Mouse (Mus musculus) heart, embryonic 13.5 days (tissue): ENCODE data around the gene Asf1a. TPM values are rescaled to one million over a fixed set of nuclear protein-coding genes. Genes with fewer than 3 reads are reported as not detected.
A peak's percentile ranks its signal among the peaks of the same experiment; 100 is the strongest.

Experiments used
- ATAC-seq: fragments of 200-750 bp; cut with Nextera tagmentation; 2 replicates; pipeline ENCODE4 v1.8.0; 2017; ENCODE audit warnings: moderate TSS enrichment; ENCODE audit not compliant: insufficient number of reproducible peaks, low FRiP score, low TSS enrichment; ENCODE audit errors: extremely low read depth
- H3K27ac ChIP-seq: fragments of 300-500 bp; sonication (generic); replicated peaks from 2 replicates; pipeline ENCODE4 v1.5.1; 2015; ENCODE audit warnings: moderate library complexity, mild to moderate bottlenecking, inconsistent platforms
- H3K27me3 ChIP-seq: fragments of 300-500 bp; sonication (generic); replicated peaks from 2 replicates; pipeline ENCODE4 v1.6.1; 2015; ENCODE audit warnings: mild to moderate bottlenecking, inconsistent platforms
- H3K36me3 ChIP-seq: fragments of 300-500 bp; sonication (generic); 2 replicates; pipeline ENCODE4 v1.6.1; 2015; ENCODE audit warnings: mild to moderate bottlenecking, inconsistent platforms
- H3K4me1 ChIP-seq: fragments of 300-500 bp; sonication (generic); 2 replicates; pipeline ENCODE4 v1.6.1; 2015; ENCODE audit warnings: inconsistent platforms
- H3K4me2 ChIP-seq: fragments of 300-500 bp; sonication (generic); 2 replicates; pipeline ENCODE4 v1.6.1; 2015; ENCODE audit warnings: inconsistent platforms, mild to moderate bottlenecking, moderate library complexity
- H3K4me3 ChIP-seq: fragments of 300-500 bp; sonication (generic); 2 replicates; pipeline ENCODE4 v1.5.1; 2015; ENCODE audit warnings: moderate library complexity, mild to moderate bottlenecking, inconsistent platforms
- H3K9ac ChIP-seq: fragments of 300-500 bp; sonication (generic); 2 replicates; pipeline ENCODE4 v1.6.1; 2015; ENCODE audit warnings: inconsistent platforms, mild to moderate bottlenecking, moderate library complexity
- H3K9me3 ChIP-seq: fragments of 300-500 bp; sonication (generic); 2 replicates; pipeline ENCODE4 v1.6.1; 2016; ENCODE audit warnings: inconsistent platforms
- WGBS: fragments of 180-500 bp; shearing (Covaris S2); methylation state at CpG from one replicate; pipeline ENCODE4 v1.1.7; 2015; ENCODE audit warnings: mixed read lengths; 5-methylcytosine and 5-hydroxymethylcytosine counted together
- polyA plus RNA-seq: library from polyadenylated mRNA; unstranded; fragments of >200 nt; fragmentation: Nextera tagmentation; extraction: Ambion mirVana; gene quantifications from 2 replicates; pipeline ENCODE4 v1.2.1, GENCODE M21; 2015

Gene Asf1a
- 61.9 and 69.5 TPM in 2 replicates for polyA plus RNA-seq

- Histone ChIP-seq H3K4me2 (peak within 1 kb of the TSS; percentile 85), H3K27ac (peak within 1 kb of the TSS; percentile 99), H3K9ac (peak within 1 kb of the TSS; percentile 99), H3K9me3 (no peaks in the 10 kb centered on the region), H3K36me3 (peaks cover 20% of the 10 kb centered on the region), H3K27me3 (no peaks in the 10 kb centered on the region), H3K4me1 (peaks cover 39% of the 10 kb centered on the region), H3K4me3 (peak within 1 kb of the TSS; percentile 95)
- peak; percentile 94 for ATAC-seq
- under 1% methylated on average over 52 of the region's 52 CpGs for WGBS
These were observed at the start of gene Asf1a for GRCm38 (mm10) chr10:53596677-53597120. Asf1a (plus strand) TSS chr10:53596757.

- Histone ChIP-seq H3K4me3 (no peak overlapping the region), H3K36me3 (peaks cover 23% of the 10 kb centered on the region), H3K4me2 (no peak overlapping the region), H3K9ac (no peak overlapping the region), H3K27ac (no peak overlapping the region), H3K4me1 (peaks cover 6% of the 10 kb centered on the region; the same call in 1 of the 2 replicates), H3K27me3 (no peaks in the 10 kb centered on the region), H3K9me3 (no peaks in the 10 kb centered on the region)
- WGBS, result 77% methylated on average over 4 of the region's 5 CpGs
- no peak for ATAC-seq
These were observed 34.6 kb upstream of the Asf1a start for GRCm38 (mm10) chr10:53562001-53562400.

GRCm38 (mm10) chr10:53565538-53565937, 31.0 kb upstream of the Asf1a start:
- ATAC-seq, result no peak
- Histone ChIP-seq H3K27me3 (no peaks in the 10 kb centered on the region), H3K4me2 (no peak overlapping the region), H3K36me3 (peaks cover 22% of the 10 kb centered on the region), H3K4me1 (peaks cover 15% of the 10 kb centered on the region), H3K9me3 (no peaks in the 10 kb centered on the region), H3K9ac (no peak overlapping the region), H3K4me3 (no peak overlapping the region), H3K27ac (no peak overlapping the region)
- 84% methylated on average over 2 of the region's 2 CpGs for WGBS

DNA sequence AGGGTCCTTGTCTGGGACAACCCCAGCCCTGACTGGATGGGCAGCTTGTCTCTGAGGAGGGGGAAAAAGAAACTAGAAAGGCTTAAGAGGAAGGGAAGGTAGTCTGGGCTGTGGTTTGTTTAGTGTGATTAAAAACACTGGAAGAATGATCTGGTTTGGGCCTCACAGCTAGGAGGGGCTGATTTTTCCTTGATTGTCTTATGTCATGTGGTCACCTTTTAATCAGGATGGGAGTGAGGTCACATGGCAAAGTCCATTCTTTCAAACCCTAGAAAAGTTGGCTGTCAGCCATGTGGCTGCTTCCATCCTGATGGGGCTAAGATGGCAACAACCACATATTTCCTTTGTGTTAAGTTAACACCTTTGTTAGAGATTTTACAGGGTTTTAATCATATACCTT, 28.0 kb upstream of the Asf1a start:
- no peak overlapping the region for H3K4me3 ChIP-seq
- H3K9ac ChIP-seq, result no peak overlapping the region
- peaks cover 8% of the 10 kb centered on the region for H3K36me3 ChIP-seq
- no peaks in the 10 kb centered on the region for H3K9me3 ChIP-seq
- H3K4me1 ChIP-seq, result peaks cover 15% of the 10 kb centered on the region
- no peak overlapping the region for H3K27ac ChIP-seq
- no peak overlapping the region for H3K4me2 ChIP-seq
- ATAC-seq, result no peak
- no peaks in the 10 kb centered on the region for H3K27me3 ChIP-seq

DNA sequence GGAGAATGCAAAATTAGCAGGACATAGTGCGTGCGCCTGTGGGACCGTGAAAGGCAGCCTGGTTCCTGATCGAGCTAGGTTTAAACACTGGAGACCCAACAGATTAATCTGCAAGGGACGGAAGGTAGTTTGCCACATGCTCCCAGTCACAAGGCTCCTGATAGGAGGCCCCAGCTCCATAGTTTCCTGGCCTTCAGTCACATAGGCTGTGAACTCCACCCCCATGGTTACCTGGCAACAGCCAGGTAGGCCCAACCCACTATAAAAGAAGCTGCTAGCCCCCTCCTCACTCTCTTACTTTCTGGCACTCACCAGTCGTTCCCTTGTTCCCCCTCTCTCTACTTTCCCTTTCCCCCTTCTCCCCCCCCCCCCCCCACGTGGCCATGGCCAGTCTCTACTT, 16.4 kb upstream of the Asf1a start:
- WGBS, result 22% methylated on average over 7 of the region's 7 CpGs
- Histone ChIP-seq H3K9ac (peak overlapping the region; percentile 79), H3K4me2 (peak overlapping the region; percentile 86), H3K4me1 (peaks cover 9% of the 10 kb centered on the region), H3K27ac (peak overlapping the region; percentile 43), H3K9me3 (no peaks in the 10 kb centered on the region), H3K27me3 (no peaks in the 10 kb centered on the region), H3K4me3 (peak overlapping the region; percentile 57), H3K36me3 (no peaks in the 10 kb centered on the region)
- ATAC-seq, result no peak

GRCm38 (mm10) chr10:53580621-53581081, 15.9 kb upstream of the Asf1a start:
- Histone ChIP-seq H3K9ac (peak overlapping the region; percentile 79), H3K4me3 (peak overlapping the region; percentile 57), H3K27me3 (no peaks in the 10 kb centered on the region), H3K9me3 (no peaks in the 10 kb centered on the region), H3K36me3 (no peaks in the 10 kb centered on the region), H3K4me2 (peak overlapping the region; percentile 86), H3K27ac (peak overlapping the region; percentile 44), H3K4me1 (peaks cover 9% of the 10 kb centered on the region)
- peak; percentile 72; the same call in 1 of the 2 replicates for ATAC-seq
- WGBS, result 1% methylated on average over 14 of the region's 14 CpGs

- Histone ChIP-seq H3K9me3 (no peaks in the 10 kb centered on the region), H3K4me1 (peaks cover 9% of the 10 kb centered on the region), H3K27ac (no peak overlapping the region), H3K9ac (peak overlapping the region; percentile 79), H3K27me3 (no peaks in the 10 kb centered on the region), H3K36me3 (no peaks in the 10 kb centered on the region), H3K4me2 (peak overlapping the region; percentile 86), H3K4me3 (peak overlapping the region; percentile 57)
- WGBS, result 16% methylated on average over 9 of the region's 12 CpGs
- ATAC-seq, result no peak
These were observed 15.5 kb upstream of the Asf1a start for GRCm38 (mm10) chr10:53581087-53581486.

- ATAC-seq, result no peak
- H3K27me3 ChIP-seq, result no peaks in the 10 kb centered on the region
- H3K9me3 ChIP-seq, result no peaks in the 10 kb centered on the region
- peaks cover 4% of the 10 kb centered on the region for H3K4me1 ChIP-seq
- H3K4me2 ChIP-seq, result no peak overlapping the region
- 77% methylated on average over 3 of the region's 3 CpGs for WGBS
- H3K27ac ChIP-seq, result no peak overlapping the region
- no peak overlapping the region for H3K4me3 ChIP-seq
- no peak overlapping the region for H3K9ac ChIP-seq
- no peaks in the 10 kb centered on the region for H3K36me3 ChIP-seq
These were observed 10.8 kb upstream of the Asf1a start for GRCm38 (mm10) chr10:53585777-53586176.

GRCm38 (mm10) chr10:53595744-53596676, 547 bp upstream of the Asf1a start:
- H3K27ac ChIP-seq, result peak overlapping the region; percentile 99
- ATAC-seq, result no peak

DNA sequence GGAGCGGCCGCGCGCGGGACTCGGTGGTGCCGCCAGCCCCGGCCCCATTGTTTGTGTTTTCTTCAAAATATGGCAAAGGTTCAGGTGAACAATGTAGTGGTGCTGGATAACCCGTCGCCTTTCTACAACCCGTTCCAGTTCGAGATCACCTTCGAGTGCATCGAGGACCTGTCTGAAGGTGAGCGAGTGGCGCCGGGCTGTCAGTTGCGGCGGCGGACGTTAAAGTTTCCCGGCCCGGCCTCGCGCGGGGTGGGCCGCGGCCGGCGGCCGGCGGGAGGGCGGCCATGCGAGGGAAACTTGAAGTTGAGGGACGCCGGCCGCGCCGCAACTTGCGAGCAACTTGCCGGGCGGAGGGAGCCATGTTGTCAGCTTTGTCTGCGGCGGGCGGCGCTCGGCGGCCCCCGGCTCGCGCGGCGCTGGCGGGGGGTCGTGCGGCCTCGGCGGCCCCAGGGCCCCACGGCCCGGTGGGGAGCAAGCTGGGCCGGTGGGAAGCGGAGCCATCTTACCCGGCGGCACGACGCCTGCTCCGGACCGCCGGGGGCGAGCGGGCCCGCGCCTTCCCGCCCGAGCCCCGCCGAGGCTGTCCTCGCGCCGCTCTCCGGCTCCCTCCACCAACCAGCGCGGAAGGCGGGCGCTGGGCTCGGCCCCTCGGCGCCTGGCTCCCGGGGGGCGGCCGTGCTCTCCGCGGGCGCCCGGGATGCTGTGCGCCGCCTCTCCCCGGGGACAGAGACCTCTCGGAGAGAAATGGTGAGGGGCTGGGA, 744 bp downstream of the Asf1a start:
- Histone ChIP-seq H3K4me1 (peaks cover 39% of the 10 kb centered on the region), H3K9ac (peak overlapping the region; percentile 99), H3K27ac (peak overlapping the region; percentile 99), H3K9me3 (no peaks in the 10 kb centered on the region), H3K4me2 (peak overlapping the region; percentile 85), H3K4me3 (peak overlapping the region; percentile 95), H3K36me3 (peaks cover 24% of the 10 kb centered on the region), H3K27me3 (no peaks in the 10 kb centered on the region)
- ATAC-seq, result peak; percentile 37; the same call in 1 of the 2 replicates
- under 1% methylated on average over 65 of the region's 99 CpGs for WGBS

More at GRCm38 (mm10) chr10:53595744-53596676, 547 bp upstream of the Asf1a start:
- 6% methylated on average over 27 of the region's 27 CpGs for WGBS
- Histone ChIP-seq H3K4me1 (peaks cover 36% of the 10 kb centered on the region), H3K9ac (peak overlapping the region; percentile 88), H3K27me3 (no peaks in the 10 kb centered on the region), H3K36me3 (peaks cover 15% of the 10 kb centered on the region), H3K4me3 (peak overlapping the region; percentile 95), H3K9me3 (no peaks in the 10 kb centered on the region), H3K4me2 (peak overlapping the region; percentile 85)

DNA sequence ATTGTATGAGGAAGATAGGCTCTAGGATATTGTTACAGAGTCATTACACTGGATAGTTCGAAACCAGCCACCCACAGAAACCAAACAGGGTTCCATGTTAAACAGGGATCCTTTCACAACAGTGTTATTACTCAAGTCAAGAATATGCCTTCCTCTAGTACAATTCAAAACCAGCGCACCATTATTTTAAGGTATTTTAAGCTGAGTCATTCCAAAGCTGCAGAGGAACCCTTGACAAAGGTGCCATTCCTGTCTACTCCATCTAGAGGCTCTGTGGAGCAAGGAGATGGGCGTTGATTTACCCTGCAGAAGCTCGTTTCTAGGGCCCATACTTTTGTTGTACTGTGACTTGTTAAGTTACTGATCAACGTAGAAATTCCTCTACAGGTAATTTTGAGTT, 2.3 kb downstream of the Asf1a start:
- Histone ChIP-seq H3K4me3 (peak overlapping the region; percentile 95), H3K4me2 (peak overlapping the region; percentile 85), H3K4me1 (peaks cover 39% of the 10 kb centered on the region), H3K9ac (0 out of 2 replicates have a peak overlapping the region, but pooled peaks have one; percentile 1), H3K27ac (no peak overlapping the region), H3K36me3 (peaks cover 39% of the 10 kb centered on the region), H3K27me3 (no peaks in the 10 kb centered on the region), H3K9me3 (no peaks in the 10 kb centered on the region)
- WGBS, result 50% methylated on average over 5 of the region's 5 CpGs
- no peak for ATAC-seq
